Mouse (Mus musculus): Measurements from ENCODE around the gene Nbl1.

Nbl1 gene

DNA sequence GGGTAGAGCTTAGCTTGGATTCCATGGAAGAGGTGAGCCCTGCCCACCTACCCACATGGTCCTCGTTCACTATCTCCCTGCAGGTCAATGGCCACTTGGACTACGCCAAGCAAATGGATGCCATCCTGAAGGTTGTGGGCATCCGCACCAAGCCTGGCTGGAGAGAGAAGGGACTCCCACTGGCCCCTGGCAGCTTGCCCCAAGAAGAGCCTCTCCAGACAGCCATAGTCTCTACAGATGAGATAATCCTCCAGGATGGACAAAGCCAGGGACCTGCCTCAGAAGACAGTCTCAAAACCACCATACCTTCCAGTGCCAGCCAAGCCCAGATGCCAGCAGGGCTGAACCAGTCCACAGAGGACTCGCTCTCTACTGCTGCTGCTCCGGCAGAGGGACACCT, 34.8 kb downstream of the Nbl1 start:
- no peak for DNase-seq

DNA sequence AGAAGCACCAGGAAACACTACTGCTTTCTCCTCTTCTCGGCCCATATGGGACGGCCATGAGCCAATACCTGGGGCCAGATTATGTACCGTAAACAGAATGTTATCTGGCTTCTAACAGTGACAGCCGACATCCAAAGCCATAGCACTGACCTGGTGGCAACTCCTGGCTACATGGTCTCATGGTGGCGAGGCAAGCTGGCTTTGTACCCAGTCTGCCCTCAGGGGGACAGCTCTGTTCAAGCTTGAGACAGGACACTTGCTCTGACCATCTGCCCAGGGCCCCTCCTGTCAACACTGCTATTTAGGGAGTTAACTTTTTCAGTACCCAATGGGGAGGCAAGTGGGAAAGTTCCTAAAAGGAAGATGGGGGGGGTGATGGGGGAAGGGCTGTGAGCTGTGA, 35.5 kb downstream of the Nbl1 start:
- no peak for DNase-seq

- DNase-seq: no peak
These were observed 37.0 kb downstream of the Nbl1 start for GRCm38 (mm10) chr4:139055744-139056143.

DNA sequence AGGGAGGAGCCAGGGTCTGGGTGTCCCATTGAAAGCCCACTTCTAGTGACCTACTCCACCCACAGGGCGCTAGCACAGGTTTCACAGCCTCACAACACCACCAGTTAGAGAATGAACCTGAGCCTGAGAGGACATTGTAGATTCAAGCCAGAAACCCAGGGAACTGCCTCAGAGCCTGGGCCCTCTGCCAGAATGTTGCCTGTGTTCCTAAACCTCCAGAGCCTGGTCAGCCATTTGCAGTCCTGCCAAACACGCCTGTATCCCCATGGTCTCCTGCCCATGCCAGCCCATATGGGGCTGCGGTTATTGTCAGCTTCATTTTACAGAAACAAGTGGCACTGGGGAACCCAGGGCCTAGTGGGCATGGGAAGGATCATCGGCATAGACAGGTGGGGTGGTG, 37.5 kb downstream of the Nbl1 start:
- DNase-seq: no peak

DNA sequence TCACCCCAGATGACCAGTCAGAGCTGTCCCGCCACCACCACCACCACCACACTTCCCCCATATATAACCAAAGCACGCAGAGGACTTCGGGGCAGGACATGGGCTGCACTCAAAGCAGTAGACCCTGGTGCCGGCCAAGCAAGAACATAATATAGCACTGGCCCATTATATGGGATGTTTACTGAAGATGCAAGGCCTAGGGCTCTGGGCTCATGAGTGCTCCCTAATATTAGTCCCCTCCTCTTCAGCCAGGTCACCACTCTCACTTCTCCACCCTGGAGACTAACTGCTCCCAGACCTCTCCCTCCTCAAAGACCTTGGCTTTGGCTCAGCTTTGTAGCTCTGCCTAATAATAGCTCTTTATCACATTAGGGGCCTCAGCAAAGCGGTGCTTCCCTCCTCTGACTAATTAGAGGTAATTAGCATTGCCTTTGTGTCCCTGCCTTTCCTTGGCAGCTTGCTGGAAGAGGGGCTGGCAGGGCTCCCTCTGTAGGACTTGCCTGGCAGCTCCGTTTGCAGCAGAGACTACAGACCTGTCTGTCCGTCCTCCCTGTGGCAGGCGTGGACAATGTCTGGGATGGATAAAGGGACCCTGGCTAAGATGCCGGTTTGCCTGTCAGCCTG, 38.4 kb downstream of the Nbl1 start:
- no peak for DNase-seq

DNA sequence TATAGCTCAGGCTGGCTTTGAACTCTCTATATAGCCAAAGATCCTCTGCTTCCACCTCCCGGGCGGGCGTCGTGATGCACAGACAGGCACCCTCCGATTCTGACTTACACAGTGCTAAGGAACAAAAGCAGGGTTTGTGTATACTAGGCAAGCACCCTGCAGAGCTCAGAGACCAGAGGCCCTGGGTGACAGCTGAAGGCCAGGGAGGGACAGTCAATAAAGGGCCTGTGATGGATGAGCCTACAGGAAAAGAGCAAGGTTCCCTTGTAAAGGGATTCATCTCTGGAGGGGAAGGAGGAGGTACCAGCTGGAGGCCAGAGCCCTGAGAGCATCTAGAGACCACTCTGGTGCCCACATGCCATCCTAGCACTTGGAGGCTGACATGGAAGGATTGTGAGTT, 39.4 kb downstream of the Nbl1 start:
- no peak for DNase-seq

GRCm38 (mm10) chr4:139052796-139053195, 40.0 kb downstream of the Nbl1 start:
- DNase-seq: no peak

DNA sequence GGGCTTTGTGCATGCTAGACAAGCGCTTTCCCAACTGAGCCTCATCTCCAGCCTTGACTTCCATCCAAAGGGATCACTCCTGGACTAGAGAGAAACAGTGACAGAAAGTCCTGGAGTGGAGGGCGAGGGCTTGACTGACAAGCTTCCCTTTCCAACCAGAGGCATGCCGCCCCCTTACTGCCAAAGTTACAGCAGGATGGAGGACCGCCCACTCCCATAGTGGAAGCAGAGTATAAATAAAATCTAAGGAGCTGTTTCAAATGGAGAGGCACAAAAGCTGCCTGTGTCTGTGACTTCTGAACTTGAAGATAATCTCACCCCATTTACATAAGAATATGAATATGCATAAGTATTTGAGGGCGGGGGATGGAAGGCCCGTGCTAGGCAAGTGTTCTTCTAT, 44.3 kb downstream of the Nbl1 start:
- DNase-seq: no peak

- no peak for DNase-seq
These were observed 46.4 kb downstream of the Nbl1 start for GRCm38 (mm10) chr4:139046354-139046753.

- no peak for DNase-seq
These were observed 48.2 kb downstream of the Nbl1 start for GRCm38 (mm10) chr4:139044566-139044965.

DNA sequence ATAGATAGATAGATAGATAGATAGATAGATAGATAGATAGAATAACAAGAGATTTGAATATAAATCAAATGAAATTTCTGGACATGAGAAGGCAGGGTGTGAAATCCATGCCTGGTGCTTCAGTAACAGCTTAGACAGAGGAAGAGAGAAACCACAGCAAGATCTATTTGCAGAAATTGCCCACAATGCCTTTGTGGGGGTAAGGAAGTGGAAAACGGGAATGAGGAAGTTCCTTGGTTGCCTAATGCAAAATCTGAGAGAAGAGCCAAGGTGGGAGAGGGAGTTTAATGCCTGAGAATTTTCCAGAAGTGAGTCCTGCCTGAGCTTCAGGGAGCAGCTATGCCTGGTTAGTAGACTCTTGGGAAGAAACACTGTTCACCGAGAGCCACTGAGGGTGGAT, 49.2 kb downstream of the Nbl1 start:
- no peak for DNase-seq

- no peak for DNase-seq
These were observed 50.2 kb downstream of the Nbl1 start for GRCm38 (mm10) chr4:139042611-139043010.

- DNase-seq: no peak
These were observed 52.5 kb downstream of the Nbl1 start for GRCm38 (mm10) chr4:139040084-139040839.

DNA sequence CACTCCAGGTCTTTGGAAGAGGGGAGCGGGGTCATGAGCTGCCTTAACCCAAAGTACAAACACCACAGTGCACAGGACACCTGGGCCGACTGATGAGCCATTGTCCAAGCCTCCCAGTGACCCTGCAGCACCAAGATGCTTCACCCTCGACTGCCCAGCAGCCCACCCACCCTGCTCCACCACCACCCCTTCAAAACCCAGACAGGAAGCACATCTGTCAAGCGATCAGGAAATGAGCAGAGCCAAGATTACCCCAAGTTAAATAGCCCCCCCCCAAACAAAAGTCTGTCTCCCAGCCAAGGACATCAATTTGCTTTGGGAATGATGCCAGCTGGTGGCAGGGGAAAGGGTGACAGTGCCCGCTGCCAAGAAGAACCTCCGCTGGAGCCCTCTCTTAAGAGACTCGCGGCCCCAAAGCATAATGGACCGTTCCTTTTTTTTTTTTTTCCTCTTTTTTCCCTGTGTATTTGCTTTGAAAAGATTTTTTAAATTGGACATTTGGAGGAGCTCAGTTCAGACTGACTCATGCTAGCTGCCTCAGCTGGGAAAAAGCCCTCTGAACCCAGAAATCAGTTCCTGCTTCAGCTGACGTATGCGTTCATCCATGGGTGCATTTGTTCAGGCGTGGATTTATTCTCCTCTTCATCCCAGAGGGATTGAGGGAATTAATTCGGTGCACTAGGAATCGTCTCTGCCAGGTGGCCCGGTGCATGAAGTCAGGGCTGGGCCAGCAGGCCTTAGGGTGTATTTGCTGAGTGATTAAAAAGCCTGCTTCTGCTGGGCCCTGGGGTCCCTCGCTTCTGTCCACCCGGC, 54.8 kb downstream of the Nbl1 start:
- DNase-seq: peak; percentile 17 to 23

DNA sequence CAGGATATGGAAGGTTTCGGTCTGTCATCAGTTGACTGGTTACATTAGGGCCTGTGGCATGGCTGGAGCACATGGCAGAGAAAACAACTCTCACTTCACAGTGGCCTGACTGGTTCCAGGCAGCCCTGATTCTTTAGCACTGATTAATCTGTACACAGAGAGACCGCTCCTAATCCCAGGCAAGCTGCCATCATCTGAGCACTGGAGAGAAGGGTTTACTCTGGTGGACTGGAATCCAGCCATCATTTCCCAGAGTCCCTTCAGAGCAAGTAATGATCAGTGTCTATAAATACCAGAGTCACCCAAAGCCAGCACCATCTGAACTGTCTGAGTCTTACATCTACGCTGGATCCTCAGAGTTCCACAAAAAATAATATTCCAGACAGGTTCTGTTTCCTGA, 57.0 kb downstream of the Nbl1 start:
- no peak for DNase-seq

- no peak for DNase-seq
These were observed 57.9 kb downstream of the Nbl1 start for GRCm38 (mm10) chr4:139034942-139035341.

DNA sequence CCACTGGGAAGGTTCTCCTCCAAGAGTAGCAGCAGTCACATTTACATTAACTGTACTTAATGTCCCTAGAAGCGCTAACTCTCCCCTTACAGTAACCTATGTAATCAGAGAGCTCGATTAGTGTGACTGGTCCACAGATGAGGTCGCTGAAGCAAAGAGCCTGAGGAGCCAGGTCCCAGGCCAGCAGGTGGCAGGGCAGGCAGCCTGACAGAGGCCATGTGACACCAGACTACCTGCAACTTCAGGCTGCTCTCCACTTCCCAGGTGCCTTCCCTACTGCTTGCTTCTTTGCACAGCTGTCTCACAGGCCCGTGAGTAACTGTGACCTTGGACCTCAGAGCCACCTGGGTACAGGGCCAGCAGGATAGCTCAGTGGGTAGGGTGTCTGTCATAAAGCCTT, 58.3 kb downstream of the Nbl1 start:
- DNase-seq: no peak

- no peak for DNase-seq
These were observed 58.8 kb downstream of the Nbl1 start for GRCm38 (mm10) chr4:139034010-139034367.

DNA sequence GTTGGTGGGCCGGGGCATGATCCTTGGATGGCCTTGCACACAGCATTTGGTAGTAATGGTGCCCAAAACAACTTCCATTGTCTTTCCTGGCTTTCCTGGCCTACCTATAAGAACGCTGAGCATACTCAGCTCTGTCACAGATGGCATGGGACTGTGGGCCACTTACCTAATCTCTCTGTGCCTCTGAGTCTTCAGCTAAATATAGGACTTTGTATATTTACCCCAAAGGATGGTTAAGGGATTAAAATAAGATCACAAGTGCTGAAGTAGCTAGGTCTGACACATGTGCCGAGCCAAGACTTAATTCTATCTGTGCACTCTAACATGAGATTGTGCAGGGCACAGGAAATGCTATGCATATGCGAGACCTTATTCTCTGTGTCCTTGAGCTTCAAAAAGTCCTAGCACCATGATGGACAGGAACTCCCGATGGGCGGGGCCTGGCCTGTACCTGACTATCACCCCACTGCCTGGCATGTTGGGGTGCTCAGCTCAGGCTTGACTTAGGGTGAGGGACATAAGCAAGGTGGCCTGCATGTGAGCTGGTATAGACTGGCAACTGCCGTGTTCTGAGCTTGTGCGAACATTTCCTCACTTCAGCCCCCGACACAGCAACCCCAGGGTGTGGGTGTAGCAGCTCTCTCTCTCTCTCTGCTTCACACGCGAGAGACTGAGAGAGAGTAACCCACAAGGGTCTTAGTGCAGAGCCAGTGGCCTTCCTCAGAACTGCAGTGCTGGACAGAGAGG, 59.4 kb downstream of the Nbl1 start:
- no peak for DNase-seq

- no peak for DNase-seq
These were observed 60.3 kb downstream of the Nbl1 start for GRCm38 (mm10) chr4:139032521-139032920.

All from kidney, adult 8-10 months (tissue).